Mouse (Mus musculus): ENCODE results near the gene Ewsr1. TPM values are rescaled to one million over a fixed set of nuclear protein-coding genes. Genes with fewer than 3 reads are reported as not detected.

Ewsr1 gene
- total RNA-seq, 1 experiment from 2014 or later = 592 TPM

- peak; percentile 11; the same call in 1 of the 2 replicates for ATAC-seq (ENCODE audit: extremely low read depth, insufficient number of reproducible peaks, low FRiP score, poor library complexity, severe bottlenecking)
These were observed 37.5 kb downstream of the Ewsr1 start for GRCm38 (mm10) chr11:5061413-5062139.

GRCm38 (mm10) chr11:5060756-5061412 lies 38.2 kb downstream of the Ewsr1 start:
- ATAC-seq (ENCODE audit: extremely low read depth, insufficient number of reproducible peaks, low FRiP score, poor library complexity, severe bottlenecking) = no peak

- ATAC-seq (ENCODE audit: extremely low read depth, insufficient number of reproducible peaks, low FRiP score, poor library complexity, severe bottlenecking) = no peak
These were observed 39.3 kb downstream of the Ewsr1 start for GRCm38 (mm10) chr11:5059704-5060156.

GRCm38 (mm10) chr11:5059230-5059629 lies 39.8 kb downstream of the Ewsr1 start:
- ATAC-seq (ENCODE audit: extremely low read depth, insufficient number of reproducible peaks, low FRiP score, poor library complexity, severe bottlenecking) = no peak

GRCm38 (mm10) chr11:5058783-5059182 lies 40.3 kb downstream of the Ewsr1 start:
- no peak for ATAC-seq (ENCODE audit: extremely low read depth, insufficient number of reproducible peaks, low FRiP score, poor library complexity, severe bottlenecking)

DNA sequence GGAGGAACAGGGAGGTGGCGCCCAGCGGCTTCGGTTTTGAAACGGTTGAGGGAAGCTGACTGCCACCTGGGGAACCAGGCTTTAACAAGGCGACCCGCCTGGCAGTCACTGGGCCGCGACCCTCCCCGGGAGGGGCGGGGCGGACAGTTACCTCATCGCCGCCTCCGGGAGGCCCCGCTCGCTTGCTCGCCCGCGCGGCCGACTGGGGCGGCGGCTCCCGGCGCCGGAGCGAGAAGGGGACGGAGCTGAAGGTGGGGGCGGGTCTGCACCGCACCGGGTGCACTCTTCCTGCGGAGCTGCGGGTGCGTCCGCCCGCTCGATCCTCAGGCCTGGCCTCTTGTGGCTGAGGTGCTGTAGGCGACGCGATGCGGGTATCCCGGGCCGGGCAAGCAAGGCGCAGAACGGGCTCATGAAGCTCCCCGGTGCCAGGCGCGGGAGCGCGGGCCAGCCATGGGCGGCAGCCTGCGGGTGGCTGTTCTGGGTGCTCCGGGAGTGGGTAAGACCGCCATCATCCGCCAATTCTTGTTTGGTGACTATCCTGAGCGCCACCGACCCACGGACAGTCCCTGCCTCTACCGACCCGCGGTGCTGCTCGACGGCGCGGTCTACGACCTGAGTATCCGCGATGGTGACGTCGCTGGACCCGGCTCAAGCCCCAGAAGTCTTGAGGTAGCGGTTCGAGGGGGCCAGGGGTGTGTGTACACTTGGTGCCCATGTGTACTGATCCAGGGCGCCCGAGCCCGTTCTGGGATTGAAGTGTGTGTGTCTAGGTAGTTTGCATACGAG lies 41.0 kb downstream of the Ewsr1 start, which contains the start of gene Rasl10a:
Gene Rasl10a (plus strand): TSS at position 273 of the 786 bp plus-strand sequence.
- peak; percentile 21; the same call in 1 of the 2 replicates for ATAC-seq (ENCODE audit: extremely low read depth, insufficient number of reproducible peaks, low FRiP score, poor library complexity, severe bottlenecking)

DNA sequence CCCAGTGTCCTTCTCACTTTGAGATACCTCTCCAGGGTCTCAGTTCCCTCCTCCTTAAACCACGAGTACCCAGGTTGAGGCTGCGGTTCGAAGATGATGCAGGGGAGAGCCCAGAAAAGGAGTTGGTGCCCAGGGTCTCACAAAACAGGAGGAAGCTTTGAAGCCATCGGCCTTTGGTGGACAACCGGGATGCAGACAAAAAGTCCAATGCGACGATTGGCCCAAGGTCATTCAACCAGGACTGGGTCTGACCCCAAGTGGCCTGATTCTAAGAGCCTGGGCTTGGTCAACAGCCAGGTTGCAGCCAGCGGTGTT lies 41.6 kb downstream of the Ewsr1 start:
- no peak for ATAC-seq (ENCODE audit: extremely low read depth, insufficient number of reproducible peaks, low FRiP score, poor library complexity, severe bottlenecking)

- ATAC-seq (ENCODE audit: extremely low read depth, insufficient number of reproducible peaks, low FRiP score, poor library complexity, severe bottlenecking) = no peak
These were observed 42.0 kb downstream of the Ewsr1 start for GRCm38 (mm10) chr11:5057064-5057463.

- no peak for ATAC-seq (ENCODE audit: extremely low read depth, insufficient number of reproducible peaks, low FRiP score, poor library complexity, severe bottlenecking)
These were observed 42.8 kb downstream of the Ewsr1 start for GRCm38 (mm10) chr11:5055945-5056938.

- no peak for ATAC-seq (ENCODE audit: extremely low read depth, insufficient number of reproducible peaks, low FRiP score, poor library complexity, severe bottlenecking)
These were observed 44.2 kb downstream of the Ewsr1 start for GRCm38 (mm10) chr11:5054874-5055273.

- ATAC-seq (ENCODE audit: extremely low read depth, insufficient number of reproducible peaks, low FRiP score, poor library complexity, severe bottlenecking) = no peak
These were observed 44.9 kb downstream of the Ewsr1 start for GRCm38 (mm10) chr11:5054151-5054550.

- ATAC-seq (ENCODE audit: extremely low read depth, insufficient number of reproducible peaks, low FRiP score, poor library complexity, severe bottlenecking) = no peak
These were observed 46.7 kb downstream of the Ewsr1 start for GRCm38 (mm10) chr11:5052200-5052854.

GRCm38 (mm10) chr11:5051629-5052028 lies 47.4 kb downstream of the Ewsr1 start:
- no peak for ATAC-seq (ENCODE audit: extremely low read depth, insufficient number of reproducible peaks, low FRiP score, poor library complexity, severe bottlenecking)

DNA sequence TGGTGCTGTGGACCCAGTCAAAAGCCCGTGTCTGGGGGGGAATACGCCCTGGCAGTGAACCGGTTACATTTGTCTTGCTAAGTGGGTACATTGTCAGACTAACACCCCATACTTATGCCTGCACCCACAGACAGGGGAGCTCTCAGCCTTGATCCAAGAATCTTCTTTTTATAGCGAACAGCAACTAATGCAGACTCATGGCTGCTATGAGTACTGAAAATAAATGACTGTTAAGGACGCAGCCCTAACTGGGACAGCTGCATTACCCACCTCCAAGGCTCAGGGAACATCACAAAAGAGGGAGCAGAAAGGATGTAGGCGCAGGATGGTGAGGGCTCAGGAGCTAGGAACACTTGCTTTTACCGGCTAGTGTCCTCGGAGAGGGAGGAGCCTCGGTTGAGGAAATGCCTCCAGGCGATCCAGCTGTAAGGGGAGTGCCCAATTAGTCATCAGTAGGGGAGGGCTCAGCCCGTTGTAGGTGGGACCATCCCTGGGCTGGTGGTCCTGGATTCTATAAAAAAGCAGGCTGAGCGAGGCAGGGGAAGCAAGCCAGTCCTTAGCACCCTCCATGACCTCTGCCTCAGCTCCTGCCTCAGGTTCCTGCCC lies 52.6 kb downstream of the Ewsr1 start:
- no peak for ATAC-seq (ENCODE audit: extremely low read depth, insufficient number of reproducible peaks, low FRiP score, poor library complexity, severe bottlenecking)

GRCm38 (mm10) chr11:5042645-5043381 lies 56.3 kb downstream of the Ewsr1 start:
- no peak for ATAC-seq (ENCODE audit: extremely low read depth, insufficient number of reproducible peaks, low FRiP score, poor library complexity, severe bottlenecking)

DNA sequence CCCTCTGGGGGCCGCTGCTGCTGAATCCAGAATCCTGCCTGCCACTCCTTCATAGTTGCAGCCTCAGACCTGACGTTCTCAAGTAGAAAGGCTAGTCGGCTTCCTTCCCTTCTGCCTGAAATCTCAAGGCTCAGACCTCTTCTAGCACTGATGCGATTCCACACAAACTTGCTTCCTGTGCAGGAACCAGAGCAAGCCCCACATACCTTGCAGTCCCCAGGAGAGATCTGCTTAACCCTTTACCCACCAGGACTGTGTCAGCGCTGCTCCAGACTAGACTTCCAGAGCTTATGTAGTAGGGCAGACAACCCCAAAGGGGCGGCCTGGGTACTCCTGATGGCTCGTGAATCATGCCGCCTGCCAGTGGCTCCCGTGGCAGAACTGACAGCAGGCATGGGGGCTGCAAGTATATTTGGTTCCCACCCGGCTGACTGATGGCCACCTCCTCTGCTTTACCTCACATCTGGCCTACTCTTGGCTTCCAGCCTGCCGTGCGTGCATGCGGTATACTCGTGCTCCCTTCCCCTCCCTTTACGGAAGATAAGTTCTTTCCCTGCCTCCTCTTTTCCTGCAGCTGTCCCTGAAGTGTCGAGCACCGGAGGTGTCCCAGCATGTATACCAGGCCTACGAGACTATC lies 57.8 kb downstream of the Ewsr1 start:
- no peak for ATAC-seq (ENCODE audit: extremely low read depth, insufficient number of reproducible peaks, low FRiP score, poor library complexity, severe bottlenecking)

DNA sequence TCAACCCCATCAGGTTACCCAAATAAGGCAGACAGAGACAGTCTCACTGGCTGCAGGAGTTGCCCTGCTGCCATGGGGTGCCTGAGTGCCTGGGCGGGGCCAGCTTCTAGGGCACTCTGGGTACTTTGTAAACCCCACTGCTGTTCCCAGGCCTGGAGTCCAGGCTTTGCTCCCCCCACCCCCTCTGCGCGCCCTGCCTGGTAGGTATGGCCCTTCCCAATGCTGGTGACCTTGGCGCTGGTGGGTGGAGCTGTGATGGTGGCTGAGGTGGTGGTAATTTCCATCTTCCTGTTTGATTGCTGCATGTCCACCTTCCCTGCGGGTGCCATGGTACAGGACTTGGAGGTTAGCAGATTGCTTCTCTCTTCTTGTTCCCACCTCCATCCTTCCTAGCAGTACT lies 58.5 kb downstream of the Ewsr1 start:
- ATAC-seq (ENCODE audit: extremely low read depth, insufficient number of reproducible peaks, low FRiP score, poor library complexity, severe bottlenecking) = no peak

Measured in neutrophil, adult 5-6 weeks (primary cell).